Mouse (Mus musculus) heart, adult 2 months (tissue): Measurements from ENCODE around the gene Gm11555.

Source experiments
- CTCF ChIP-seq: fragments of 200-600 bp; IDR thresholded peaks from 2 replicates; pipeline ENCODE4 v1.8.1; 2022; ENCODE audit warnings: antibody characterized with exemption, mild to moderate bottlenecking, moderate library complexity
- POLR2A ChIP-seq: fragments of 200-500 bp; IDR thresholded peaks from 2 replicates; pipeline ENCODE4 v1.6.1; 2011; ENCODE audit warnings: mild to moderate bottlenecking, low read depth, low read length, control low read depth; ENCODE audit not compliant: insufficient read depth

DNA sequence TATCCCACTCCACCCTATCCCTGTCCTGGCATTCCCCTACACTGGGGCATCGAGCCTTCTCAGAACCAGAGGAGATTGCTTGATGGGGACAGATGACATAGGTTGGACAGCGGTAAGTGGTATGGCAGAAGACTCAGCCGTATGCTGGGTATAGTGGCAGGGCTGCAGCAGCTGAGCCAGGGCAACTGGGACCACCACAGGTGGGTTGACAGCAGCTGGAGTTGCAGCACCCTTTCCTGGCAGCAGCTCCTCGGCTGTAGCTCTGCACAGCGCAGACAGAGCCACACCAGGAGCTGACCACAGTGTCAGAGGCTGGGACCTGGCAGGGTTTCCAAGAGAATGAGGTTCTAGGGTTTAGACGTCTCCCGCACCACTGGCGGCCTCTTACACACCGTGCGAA lies 12.8 kb upstream of the Gm11555 start:
- no peak for TF ChIP-seq CTCF
- TF ChIP-seq POLR2A = no peak
